Mouse (Mus musculus) c-Kit-positive CD71-negative TER-119-negative erythroid progenitor cells, embryonic 14.5 days (primary cell): Measurements from ENCODE around the gene Slc27a3.
"Not testable (repeated sequence)": the region's sequence is repeated elsewhere in the genome, so short reads cannot be mapped to it uniquely, and the experiment has no call there.

ENCODE experiments used
- DNase-seq: peaks from one replicate; pipeline ENCODE4 v3.0.0-alpha.2; 2013; ENCODE audit warnings: low read depth

The Slc27a3 gene

DNA sequence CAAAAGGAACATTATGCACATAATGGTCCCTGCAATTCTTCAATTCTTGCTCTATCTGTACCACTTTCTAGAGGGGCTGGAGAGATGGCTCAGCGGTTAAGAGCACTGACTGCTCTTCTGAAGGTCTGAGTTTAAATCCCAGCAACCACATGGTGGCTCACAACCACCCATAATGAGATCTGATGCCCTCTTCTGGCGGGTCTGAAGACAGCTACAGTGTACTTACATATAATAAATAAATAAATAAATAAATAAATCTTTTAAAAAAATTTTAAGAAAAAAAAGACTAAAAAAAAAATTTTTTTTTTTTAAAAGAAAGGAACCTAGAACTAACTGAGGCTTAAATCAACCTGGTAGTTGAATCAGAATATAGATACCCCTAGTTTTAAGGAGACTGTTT is 46.9 kb downstream of the Slc27a3 start:
- not testable (repeated sequence) for DNase-seq

DNA sequence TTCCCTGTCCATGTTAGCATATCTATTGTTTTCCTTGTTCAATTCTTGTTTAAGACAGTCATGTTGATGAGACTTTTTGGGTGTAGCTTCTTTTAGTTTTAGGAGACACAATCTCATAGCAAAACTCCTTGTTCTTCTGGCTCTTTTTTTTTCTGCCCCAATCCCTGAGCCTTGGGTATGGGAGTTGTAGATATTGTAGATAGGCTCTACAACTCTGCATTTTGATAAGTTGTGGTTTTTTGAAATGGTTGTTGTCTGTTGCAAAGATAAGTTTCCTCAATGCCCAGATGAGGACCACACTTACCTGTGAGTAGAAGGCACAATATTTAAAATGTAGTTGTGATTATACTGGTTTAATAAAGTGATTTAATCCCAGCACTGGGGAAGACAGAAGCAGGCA is 49.6 kb downstream of the Slc27a3 start:
- no peak for DNase-seq

DNA sequence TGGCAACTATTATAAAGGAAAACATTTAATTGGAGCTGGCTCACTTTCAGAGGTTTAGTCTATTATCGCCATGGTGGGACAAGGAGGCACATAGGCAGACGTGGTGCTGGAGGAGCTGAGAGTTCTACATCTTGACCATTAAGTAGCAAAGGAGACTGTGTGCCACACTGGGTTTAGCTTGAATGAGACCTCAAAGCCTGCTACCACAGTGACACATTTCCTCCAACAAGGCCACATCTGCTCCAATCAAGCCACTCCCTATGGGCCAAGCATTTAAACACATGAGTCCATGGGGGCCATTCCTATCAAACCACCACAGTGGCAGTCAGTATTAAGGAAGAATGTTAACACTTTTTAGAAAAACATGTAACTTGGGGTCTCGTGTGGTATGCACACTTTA is 51.5 kb downstream of the Slc27a3 start:
- DNase-seq, result no peak

DNA sequence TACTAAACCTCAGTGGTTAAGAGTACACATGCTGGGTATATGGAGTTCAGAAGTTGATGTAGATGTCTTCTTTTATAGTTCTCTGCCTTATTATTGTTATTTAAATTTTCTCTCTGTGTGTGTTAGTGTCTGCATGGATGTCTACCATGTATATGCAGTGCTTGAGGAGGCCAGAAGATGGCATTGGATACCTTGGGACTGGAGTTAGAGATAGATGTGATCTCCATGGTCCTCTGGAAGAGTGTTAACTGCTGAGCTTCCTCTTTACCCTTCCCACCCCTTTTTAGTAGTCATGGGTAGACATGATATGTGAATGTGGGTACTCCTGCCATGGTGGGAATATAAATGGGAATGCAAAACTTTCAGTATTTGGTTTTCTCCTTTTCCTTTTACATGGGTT is 54.2 kb downstream of the Slc27a3 start:
- no peak for DNase-seq
